Mouse (Mus musculus) liver, adult (tissue): ENCODE measurements around the gene Gm4131.

ENCODE experiments used
- GATA4 ChIP-seq: IDR thresholded peaks from 2 replicates; pipeline ENCODE4 v1.6.1; 2014; ENCODE audit warnings: mild to moderate bottlenecking, low read length; ENCODE audit not compliant: insufficient replicate concordance

Gm4131 gene

DNA sequence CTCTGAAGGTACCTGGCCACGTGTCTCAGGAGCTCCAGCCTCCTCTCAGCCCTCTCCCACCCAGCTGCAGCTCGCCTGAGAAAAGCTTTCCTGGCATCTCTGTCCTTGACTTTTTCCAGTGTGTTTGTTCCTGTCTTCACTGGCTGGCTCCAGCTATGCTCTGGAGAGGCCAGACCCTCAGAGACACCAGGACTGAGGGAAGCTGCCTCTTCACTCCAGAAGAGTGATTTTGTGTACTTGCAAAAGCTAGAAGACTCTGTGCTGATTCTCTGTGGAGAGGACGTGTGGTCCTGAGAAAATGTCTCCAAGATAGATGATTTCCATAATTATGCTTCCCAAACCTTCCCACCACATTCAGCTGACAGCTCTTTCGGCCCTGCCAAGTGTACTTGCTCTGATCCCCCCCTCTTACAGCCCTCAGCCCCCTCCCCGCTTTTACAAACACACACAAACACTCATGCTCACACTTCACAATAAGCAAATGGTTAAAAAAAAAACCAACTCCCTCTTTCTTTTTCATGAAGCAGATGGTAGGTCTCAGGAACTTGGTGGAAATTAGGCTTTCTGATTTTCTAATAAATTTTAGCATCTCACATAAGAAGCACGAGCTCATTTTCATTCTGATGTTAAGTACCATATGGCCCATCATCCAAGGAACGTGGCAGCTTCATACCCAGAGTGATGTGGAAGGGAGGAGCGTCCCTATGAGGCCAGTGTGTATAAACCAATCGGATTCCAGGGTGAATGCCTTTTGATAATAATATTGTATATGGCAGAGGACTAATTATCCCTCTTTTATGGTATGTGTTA, 111.8 kb downstream of the Gm4131 start:
- TF ChIP-seq GATA4 = no peak

DNA sequence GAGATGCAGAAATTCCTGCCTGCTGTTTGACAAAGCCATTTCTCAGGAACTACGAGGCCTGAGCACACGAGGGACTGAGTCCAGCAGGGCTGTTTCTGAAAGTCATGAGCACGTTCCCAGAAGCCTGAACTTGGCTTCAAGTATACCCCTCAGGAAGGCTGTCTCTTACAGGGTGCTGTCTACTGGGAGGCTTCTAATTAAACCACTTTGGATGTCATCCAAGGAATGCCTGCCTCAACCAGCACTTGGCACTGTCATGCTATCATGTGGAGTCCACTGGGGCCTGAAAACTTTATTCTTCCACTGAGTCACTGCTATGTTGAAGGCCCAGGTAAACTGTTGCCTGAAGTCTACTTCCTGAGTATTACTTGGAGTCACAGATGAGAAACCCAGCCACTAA, 112.6 kb downstream of the Gm4131 start:
- no peak for TF ChIP-seq GATA4

DNA sequence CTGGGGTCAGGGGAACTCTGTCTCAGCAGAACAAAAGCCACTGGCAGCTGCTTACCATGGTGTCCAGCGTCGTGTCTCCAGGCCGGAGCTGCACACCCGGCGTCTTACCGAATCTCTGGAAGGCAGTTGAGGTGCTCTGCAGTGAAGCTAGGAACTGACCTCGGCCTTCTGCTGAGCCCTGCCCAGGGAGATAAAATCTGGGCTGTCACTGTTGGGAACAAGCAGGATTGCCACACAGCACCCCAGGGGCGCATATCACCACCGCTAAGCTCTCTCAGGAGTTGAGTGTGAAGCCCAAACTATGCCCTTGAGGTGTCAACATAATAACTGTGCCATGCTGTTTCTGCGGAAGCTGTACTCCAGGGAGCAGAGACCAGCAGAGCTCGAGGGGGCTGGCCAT, 113.4 kb downstream of the Gm4131 start:
- no peak for TF ChIP-seq GATA4

DNA sequence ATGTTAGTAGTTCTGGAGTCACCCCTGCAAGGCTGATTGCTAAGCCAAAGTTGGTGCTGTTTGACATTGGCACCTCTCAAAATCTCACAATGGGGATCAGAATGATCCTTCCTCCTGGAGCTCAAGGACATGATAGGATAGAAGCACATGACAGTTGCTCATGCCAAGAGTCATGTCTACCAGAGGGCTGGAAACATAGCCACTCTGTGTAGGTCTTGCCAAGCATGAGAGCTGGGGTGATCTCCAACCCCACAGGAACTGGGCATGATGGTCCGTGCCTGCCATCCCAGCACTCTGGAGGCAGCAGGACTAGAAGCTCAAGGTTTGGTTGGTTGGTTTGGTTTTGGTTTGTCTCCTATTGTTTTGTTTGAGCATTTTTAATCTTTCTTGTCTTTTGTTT, 116.0 kb downstream of the Gm4131 start:
- TF ChIP-seq GATA4 = no peak

DNA sequence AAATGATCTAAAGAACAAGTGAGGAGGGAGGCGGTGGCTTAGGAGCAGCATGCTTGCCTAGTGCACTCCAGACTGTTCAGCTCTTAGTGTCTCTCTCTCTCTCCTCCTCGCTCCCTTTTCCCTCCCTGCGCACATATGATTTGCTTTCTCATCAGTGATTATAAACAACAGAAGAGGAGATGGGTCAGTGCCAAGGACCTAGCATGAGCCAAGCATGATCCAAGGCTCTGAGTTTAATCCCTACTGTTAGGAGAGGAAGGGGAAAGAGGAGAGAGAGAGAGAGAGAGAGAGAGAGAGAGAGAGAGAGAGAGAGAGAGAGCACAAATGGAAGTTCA, 119.5 kb downstream of the Gm4131 start:
- TF ChIP-seq GATA4 = no peak

DNA sequence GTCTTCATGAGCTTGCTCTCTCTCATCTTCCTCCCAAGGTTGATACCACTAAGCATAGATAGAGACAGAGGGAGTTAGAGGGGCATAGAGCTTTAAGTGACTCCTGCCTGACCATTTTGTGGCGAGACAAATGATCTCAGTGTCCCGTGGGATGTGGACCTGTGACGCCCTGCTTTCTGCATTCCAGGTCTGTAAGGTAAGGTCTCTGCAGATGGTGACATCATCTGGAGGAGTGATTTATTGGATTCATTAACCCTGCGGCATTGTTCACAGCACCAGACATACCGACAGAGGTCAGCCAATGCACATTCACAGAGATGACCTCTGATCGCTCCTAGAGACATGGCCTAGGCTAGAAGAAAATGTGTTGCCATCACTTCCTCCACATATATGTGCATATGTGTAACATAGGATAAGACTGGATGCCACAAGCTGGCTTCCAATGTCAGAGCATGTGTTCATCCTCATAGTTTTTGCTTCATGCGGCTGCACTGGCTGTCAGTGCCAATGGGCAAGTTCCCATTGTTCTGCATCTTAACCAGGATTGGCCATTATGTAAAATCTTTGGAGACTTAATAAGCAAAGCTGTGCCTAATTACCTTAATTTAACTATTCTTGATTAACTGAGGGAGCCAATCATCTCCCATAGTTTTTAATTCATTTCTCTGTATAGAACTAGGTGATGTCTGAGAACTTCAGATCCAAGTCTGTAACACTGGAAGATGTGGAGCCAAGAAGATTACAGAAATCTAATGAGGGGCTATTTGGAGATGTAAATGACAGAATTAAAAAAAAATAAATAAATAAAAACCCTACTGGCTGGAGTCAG, 120.1 kb downstream of the Gm4131 start:
- no peak for TF ChIP-seq GATA4

DNA sequence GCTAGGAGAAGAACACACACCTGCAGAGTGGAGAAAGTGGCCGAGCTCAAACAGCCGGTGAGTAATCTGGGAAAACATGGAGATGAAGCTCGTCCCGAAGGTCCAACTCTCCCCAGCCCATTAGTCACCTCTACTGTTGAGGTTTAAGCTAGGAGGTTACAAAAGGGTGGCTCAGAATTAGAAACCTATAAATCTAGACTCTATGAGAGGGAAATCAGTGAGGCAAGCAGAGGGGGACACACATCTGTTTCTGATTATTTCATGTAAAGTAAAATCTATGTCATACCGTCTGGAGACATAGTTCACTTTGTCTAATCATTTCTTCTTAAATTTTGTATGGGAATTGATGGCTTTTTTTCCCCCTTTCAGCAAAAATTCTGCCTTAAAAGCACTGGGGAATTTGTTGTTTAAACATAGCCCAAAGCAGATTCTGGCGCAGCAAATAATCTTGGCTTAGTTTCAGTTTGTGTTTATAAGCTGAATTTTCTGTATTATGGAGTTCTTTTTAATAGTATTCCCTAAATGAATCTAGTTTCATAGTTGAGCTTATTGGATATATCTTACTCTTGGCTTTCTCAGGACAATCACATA, 122.8 kb downstream of the Gm4131 start:
- no peak for TF ChIP-seq GATA4

DNA sequence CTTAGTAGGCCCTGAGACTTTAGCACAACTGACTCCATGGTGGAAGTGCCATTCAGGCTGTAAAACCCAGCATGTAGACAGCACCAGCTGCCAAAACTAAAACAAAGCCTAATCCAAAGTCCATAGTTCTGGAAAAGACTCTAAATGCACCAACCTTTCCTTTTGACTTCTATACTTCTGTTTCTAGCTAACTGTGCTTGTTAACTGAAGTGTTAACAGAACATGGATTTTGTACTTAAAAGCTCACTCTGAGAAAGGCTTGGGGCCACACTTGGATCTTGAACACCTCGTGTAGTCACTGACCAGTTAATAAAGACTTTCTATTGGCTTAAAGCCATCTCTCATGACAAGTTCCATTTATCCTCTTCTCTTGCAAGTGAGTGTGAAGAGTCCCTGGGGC, 123.8 kb downstream of the Gm4131 start:
- TF ChIP-seq GATA4 = no peak

DNA sequence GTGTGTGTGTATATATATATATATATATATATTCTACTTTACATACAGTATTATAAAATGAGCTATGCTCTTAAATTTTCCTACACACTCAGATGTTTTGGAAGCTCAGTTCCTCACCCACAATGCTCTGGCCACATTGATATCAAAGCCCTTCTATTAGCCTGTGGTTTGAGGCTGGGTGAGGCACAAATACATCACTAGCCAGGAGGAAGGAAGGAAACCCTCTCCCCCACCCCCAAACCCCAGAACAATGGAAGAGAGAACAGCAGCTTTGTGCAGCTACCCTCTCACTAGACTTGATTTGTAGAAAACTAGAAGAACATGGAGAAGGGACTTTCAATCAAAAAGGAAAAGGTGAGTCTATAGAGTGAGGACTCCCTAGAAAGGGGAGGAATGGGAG, 126.7 kb downstream of the Gm4131 start:
- TF ChIP-seq GATA4 = no peak

DNA sequence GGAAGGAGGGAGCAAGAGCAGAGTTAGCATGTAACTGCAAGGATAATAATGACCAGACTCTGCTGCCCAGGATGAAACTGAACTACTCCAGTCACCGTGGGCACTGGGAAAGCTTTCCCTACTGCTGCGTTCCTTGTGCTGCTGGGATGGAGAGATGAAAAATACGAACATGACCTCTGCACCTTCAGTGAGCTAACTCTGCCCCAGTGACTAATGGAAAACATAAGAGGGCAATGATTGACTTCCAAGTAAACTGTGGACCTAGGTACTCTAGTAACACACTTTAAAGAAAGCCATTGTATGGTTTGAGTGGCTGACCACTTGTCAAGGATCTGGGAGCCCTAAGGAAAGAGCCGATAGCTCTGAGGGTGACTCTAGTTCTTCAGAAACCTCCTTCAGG, 128.5 kb downstream of the Gm4131 start:
- no peak for TF ChIP-seq GATA4

DNA sequence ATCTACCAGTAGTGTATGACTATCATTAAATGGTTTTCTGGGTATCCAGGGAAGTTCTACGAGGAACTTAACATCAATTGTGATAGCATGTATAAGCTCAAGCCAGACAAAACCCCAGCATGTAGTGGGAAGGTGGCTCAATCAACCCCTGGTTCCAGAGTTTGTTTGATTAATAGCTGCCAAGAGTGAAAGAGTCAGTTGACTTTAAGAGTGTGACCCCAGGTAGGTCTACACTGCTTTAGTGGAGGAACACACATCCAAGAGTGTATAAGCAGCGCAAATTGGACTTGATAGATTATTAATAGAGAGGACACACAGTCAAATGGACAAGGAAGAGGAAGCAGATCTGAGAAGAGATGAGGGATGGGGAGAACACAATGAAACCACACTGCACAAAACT, 128.9 kb downstream of the Gm4131 start:
- TF ChIP-seq GATA4 = no peak

DNA sequence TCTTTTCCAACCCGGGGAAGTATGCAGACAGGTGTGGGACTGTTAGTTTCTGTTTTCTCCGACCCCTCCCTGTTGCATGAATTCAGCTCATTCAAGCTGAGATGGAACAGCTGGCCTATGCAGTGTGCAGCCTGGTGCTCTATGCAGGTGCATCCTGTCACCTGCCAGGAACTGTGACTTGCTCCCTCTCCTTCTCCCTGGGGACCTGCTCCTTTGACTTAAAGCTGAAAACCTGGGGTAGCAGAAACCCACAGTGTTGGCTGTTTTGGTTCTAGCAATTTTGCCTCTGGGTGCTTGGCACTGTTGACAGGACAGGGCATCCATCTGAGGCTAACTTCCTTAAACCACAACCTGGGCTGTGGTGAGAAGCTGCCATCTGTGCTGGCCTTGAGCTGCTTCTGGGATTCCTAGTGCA, 141.4 kb downstream of the Gm4131 start:
- TF ChIP-seq GATA4 = no peak

DNA sequence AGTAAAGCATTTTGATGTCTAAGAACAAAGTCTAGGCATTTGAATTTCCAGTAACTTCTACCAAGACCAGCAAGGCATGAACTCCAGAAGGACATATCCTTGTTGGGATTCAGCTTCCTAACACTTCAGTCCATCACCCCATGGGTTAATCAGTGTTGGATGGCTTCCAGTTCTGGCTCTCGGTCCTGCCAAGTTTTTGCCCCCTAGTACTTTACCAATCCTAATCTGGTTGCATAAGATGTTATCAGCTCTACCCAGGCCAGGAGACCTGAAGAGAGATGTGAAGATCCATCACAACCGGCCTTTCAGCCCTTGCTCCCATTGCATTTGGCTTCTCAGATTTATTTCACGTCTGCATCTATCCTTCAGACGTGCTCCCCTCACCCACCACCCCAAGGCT, 144.5 kb downstream of the Gm4131 start:
- no peak for TF ChIP-seq GATA4

DNA sequence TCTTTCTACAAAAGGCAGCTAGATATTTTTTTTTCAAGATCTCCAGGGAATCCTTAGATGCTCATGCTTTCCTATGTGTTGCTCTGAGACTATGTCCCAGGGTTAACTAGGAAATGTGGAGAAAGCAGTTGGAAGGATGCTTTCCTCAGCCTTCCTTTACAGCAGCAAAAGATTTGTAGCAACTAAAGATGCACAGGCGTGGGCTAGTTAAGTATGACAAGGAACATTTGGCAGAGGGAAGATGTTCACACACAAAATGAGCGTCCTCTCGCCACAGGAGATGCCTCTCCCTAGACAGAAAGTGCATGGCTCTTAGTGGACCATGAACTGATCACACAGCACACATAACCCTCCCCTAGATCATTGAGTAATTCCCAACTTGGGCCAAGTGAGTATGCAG, 149.2 kb downstream of the Gm4131 start:
- no peak for TF ChIP-seq GATA4

DNA sequence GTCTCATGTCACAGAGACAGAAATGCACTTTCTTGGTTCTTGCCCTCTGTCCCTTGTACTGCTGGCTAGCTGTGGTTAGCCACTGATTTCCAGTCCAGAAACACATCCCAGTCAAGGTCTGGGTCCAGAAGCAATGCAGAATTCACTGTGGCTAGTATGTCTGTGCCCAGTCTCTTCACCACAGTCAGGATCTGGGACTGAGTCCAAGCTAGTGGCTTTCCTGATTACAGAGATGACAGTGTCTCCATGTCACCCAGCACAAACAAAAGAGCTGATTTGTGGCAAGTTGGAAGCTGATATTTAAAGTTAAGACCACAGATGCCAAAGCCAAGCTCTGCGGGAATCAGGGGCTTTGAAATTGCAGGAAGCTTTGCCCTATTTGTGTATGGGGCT, 150.0 kb downstream of the Gm4131 start:
- no peak for TF ChIP-seq GATA4
